Mouse (Mus musculus): Measurements from ENCODE around the gene Gramd4.

- TF ChIP-seq CTCF (IDR thresholded peaks at IDR 0.05) (no peak), POLR2A (IDR thresholded peaks at IDR 0.05; ENCODE audit: insufficient read depth, low read depth, low read length) (no peak), EP300 (IDR thresholded peaks at IDR 0.05; ENCODE audit: insufficient read depth, low read depth, low read length) (no peak)
Observed at GRCm38 (mm10) chr15:86105345-86105697, 47.8 kb downstream of the Gramd4 start.
